Mouse (Mus musculus): ENCODE results near the gene Ybx3.

Ybx3 gene

DNA sequence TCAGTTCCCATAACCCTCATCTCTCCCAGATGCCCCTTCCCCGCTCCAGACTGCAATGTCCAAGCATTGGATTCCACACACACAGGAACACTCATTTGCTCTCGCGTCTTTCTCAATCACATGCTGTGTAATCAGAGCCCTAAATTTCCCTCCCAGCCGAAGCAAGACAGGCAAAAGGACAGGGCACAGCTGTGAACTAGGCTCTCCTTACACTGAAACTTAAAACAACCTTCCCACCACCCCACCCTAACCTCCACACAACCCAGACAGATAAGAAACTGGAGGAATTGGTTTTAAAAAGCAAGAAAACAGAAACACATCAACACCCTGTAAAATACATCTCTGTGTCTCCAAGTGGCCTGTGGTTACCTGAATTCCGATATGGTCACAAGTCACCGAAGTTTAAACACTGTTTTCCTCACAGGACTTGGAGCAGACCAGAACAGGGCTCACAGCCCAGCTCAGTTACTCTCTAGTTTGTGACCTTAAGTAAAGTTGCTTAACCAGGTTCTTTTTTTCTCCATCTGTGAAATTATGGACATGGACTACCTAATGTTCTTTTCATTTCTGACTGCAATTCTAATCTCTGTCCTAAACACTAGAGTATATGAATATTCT lies 4.5 kb downstream of the Ybx3 start:
- DNase-seq: no peak

- DNase-seq: no peak
Measured at GRCm38 (mm10) chr6:131382984-131383337, 5.3 kb downstream of the Ybx3 start.

- DNase-seq: peak; percentile 77
Measured at GRCm38 (mm10) chr6:131382232-131382983, 5.9 kb downstream of the Ybx3 start.

DNA sequence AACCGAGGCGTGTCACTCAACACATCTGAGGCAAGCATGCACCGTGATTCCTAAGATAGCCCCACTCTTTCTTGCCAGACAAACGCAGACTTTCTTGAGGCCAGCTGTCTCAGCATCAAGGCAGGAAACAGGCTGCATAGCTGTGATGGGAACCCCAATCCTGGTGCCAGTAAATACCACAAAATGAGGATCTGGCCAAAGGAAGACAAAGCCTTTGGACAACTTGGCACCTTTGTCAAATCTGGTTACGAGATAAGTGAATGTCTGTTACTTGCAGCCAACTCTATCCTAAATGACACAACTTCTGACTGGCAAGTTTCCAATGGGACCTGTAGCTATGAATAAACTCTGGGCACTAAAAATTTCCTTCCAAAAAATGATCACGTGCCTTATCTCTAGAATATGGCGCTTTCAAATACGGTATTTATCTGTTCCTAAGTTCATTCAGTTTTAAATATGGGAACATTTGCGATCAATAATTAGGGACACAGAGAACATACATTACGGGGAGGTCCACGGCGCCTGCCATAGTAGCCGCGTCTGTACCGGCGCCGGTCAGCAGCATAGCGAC lies 9.3 kb downstream of the Ybx3 start:
- no peak for DNase-seq

- no peak for DNase-seq
Measured at GRCm38 (mm10) chr6:131377378-131377777, 10.9 kb downstream of the Ybx3 start.

DNA sequence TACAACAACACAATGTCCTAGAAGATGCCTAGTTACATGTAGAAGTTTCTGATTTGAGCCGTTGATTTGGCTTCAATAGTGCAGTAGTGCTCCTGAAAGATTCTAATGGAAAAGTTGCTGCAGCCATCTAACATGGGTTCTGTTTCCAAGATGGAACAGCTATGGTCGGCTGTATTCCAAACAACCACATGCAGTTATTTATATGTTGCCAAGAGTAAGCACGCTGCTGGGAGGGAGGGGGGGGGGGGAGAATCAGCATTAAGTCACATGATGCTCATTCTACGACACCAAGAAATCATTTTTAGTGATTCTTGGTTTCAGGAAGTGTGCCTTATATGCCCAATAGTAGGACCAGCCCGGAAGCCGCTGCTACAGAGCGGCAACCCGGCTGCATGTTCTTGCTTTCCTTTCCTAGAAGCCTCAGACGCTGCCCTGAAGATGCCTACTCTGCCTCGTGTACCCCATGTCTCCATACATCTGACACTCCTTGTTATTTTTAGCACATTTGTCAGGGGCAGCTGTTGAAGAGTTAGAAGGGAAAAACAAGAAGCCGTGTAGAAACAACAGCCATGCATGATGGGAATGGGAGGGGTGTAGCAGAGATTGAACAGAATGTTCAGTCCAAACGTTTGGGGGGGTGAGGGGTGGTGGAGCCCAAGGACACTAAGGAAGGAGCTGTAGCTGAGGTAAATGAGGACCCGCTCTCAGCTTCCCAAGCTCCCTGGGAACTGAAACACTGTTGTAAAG lies 13.5 kb downstream of the Ybx3 start:
- no peak for DNase-seq

GRCm38 (mm10) chr6:131373160-131373559 lies 15.1 kb downstream of the Ybx3 start:
- DNase-seq: no peak

- no peak for DNase-seq
Measured at GRCm38 (mm10) chr6:131370767-131371166, 17.5 kb downstream of the Ybx3 start.

DNA sequence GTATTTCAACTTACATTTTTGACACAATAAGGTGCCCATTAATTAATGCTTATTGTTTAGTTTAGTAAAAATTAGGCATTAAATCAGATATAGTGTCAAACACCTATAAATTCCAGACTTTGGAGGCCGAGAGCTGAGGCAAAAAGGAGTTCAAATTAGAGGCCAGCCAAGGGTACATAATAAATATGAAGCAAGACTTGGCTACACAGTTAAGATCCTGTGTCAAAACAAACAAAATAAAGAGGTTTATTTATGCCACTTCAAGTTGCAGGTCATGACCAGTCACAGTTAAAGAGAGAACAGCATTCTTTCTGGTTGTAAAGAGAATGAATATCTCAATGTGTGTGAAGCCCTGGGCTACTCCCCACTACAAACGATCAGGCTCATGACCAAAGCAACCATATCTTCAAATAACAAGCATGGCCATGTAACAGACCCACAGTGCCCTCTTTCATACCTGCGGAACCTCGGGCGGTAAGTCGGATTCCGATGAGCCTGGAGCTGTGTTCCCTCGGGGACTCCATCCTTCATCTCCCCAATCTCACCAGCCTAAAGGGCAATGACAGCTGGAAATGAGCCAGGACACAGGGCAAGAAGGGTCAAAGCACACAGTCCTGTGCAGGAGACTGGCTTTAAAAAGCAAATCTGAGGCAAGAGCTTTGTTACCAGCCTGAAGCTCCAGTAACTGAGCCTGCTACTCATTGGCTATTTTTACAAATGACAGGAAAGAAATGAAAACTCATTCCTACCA lies 18.2 kb downstream of the Ybx3 start:
- DNase-seq: no peak

- peak; percentile 48 for DNase-seq
Measured at GRCm38 (mm10) chr6:131367101-131367500, 21.2 kb downstream of the Ybx3 start.

- no peak for DNase-seq
Measured at GRCm38 (mm10) chr6:131364353-131364752, 23.9 kb downstream of the Ybx3 start.

- no peak for DNase-seq
Measured at GRCm38 (mm10) chr6:131362987-131363765, 25.1 kb downstream of the Ybx3 start.

GRCm38 (mm10) chr6:131360693-131361092 lies 27.6 kb downstream of the Ybx3 start:
- peak; percentile 37 for DNase-seq

DNA sequence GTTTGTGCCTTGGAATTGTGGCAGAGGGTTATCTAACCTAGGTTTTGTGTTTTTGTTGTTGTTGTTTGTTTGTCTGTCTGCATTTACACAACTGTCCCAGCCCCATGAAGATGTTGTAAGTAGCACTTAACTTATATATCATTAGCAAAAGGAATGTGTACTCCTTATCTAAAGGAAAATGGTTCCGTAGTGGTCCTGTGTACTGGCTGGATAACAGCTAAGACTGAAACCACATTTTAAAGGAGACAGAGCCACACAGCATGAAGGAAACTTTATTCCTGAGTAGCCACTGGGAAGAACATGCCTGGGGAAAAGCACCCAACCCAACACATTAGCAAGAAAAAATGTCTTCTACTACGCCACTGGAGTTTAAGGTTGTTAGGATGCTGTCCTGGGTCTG lies 28.7 kb downstream of the Ybx3 start:
- no peak for DNase-seq

DNA sequence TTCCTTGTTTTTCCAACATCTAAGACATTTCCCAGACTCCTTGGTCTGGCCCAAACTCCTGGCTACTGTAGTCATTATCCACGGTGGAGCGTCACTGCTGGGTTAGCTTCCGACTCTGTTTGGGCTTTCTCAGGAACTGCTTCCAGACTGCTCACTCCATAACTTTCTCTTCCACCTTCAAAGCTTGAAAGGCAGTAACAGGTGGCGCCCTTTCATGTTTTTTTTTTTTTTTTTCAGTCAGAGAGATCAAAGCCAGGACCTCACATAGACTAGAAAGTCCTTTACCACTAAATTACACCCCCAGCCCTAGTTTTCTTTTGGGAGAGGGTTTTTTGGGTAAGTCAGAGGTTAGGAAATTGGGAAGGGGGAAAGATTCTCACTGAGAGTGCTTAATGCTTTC lies 33.4 kb downstream of the Ybx3 start:
- DNase-seq: no peak

GRCm38 (mm10) chr6:131353352-131353919 lies 34.8 kb downstream of the Ybx3 start, which contains the start of gene Styk1:
Gene Styk1, minus strand, starts transcription at chr6:131353597.
- DNase-seq: peak; percentile 82

- no peak for DNase-seq
Measured at GRCm38 (mm10) chr6:131347026-131347425, 41.2 kb downstream of the Ybx3 start.

DNA sequence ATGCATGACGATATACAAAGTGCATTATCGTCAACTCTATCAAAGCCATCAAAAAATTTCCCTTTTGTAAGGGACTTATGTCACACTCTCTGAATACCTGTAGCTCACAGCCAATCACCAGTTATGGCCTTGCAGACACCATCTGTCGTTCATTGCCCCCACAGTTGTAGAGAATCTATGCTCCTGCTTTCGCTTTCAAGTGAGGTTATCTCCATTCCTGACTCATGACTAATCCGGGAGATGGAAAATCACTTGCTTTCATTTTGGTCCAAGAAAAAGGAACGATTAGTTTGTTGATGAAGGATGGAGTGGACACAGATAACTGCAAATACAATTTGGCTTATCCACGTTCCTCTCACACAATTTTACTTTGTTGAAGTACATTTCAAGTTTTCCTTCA lies 43.9 kb downstream of the Ybx3 start:
- DNase-seq: no peak

- no peak for DNase-seq
Measured at GRCm38 (mm10) chr6:131340082-131340481, 48.2 kb downstream of the Ybx3 start.

DNA sequence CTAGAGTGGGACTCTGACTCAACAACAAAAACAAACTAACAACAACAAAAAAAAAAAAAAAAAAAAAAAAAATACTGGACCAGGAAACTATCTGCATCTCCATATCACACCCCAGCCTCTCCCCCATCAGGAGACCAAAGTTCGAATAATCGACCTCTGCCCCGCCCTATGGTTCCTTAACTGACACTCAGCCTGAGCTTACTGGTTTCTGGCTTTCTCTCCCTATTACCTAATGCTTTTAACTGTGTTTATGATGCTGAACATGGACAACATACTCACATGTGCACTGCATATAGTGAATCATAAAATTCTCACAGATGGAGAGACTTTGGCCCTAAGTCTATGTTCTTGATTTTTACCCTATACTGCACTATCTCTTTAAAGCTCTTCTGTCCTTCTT lies 49.0 kb downstream of the Ybx3 start:
- no peak for DNase-seq

GRCm38 (mm10) chr6:131338787-131339186 lies 49.5 kb downstream of the Ybx3 start:
- no peak for DNase-seq

DNA sequence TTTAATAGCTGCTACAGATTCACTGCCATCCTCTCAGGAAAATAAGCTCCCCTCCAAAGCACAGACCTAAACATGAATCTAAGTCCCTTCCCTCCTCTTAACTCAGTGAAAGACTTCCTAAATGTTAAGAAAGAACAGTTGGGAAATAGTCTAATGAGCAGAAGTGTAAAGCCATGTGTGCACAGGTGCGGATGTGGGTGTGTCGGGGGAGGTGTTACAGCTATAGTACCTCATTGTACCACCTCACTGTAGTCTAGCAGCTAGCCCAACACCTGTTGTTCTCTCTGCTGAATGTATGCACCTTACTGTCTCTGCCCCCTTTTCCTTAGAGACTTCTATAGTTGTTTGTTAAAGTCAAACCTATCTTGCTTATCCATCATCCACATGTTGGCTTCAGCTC lies 61.2 kb downstream of the Ybx3 start:
- DNase-seq: no peak

All from retina, postnatal 1 day (tissue).